Comparison of ENCODE assay signal across 19 mouse cellular contexts in the genomic region with DNA sequence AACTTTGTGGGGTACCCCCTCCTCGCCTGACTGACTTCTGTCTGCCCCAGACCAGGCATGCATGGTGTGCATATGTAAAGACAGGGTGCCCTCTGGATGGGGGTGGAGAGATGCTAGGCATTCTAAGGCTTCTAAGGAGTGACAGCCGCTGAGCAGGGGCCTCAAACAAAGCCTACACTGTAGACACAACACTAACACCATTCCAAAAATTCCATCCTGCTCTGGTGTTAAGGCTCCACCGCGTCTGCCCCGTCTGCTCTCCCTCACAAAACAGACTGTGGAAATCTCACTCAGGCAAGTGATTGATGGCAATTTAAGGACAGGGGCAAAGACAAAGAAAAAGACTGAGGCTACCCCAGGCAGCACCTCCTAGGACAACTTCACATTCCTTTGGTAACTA.
DNase-seq lines count a peak whose midpoint lies in the region; ATAC-seq lines count a peak whose summit lies in the region.
"Had no signal": no experiment of that assay in that cellular context is flagged by ENCODE, and none has a peak within 500 bp of the region (broad histone marks: within the 10 kb centered on the region; RNA-seq: fewer than 3 reads in every experiment).

No protein-coding gene starts in this region.

- no peak overlapping the region for H3K4me3 ChIP-seq in hindbrain, embryonic 12.5 days
- H3K4me3 ChIP-seq in hindbrain, embryonic 14.5 days (replicated peaks; ENCODE audit: low read length) = no peak overlapping the region
- no peak overlapping the region for H3K4me3 ChIP-seq in limb, embryonic 10.5 days
- H3K4me3 ChIP-seq: kidney, embryonic 15.5 days; layer of hippocampus, adult 2 months; left cerebral cortex, adult 2 months; neural tube, embryonic 12.5 days had no signal

- H3K27ac ChIP-seq in hindbrain, embryonic 12.5 days = no peak overlapping the region
- no peak overlapping the region for H3K27ac ChIP-seq in hindbrain, embryonic 14.5 days
- H3K27ac ChIP-seq in limb, embryonic 10.5 days = 0 out of 2 replicates have a peak overlapping the region, but pooled peaks have one; percentile 34
- H3K27ac ChIP-seq: kidney, embryonic 15.5 days; layer of hippocampus, adult 2 months; left cerebral cortex, adult 2 months; macrophage; neural tube, embryonic 12.5 days had no signal

- H3K27me3 ChIP-seq in hindbrain, embryonic 12.5 days = no peaks in the 10 kb centered on the region
- H3K27me3 ChIP-seq in hindbrain, embryonic 14.5 days (ENCODE audit: control insufficient read depth, insufficient read depth, low read length) = no peaks in the 10 kb centered on the region
- H3K27me3 ChIP-seq in limb, embryonic 10.5 days (ENCODE audit: low read depth, poor library complexity, severe bottlenecking) = no peaks in the 10 kb centered on the region
- H3K27me3 ChIP-seq: kidney, embryonic 15.5 days; neural tube, embryonic 12.5 days had no signal

- DNase-seq in heart, adult 11 months = peak; percentile 69
- no peak for DNase-seq in heart, adult 8-10 months (ENCODE audit: low spot score)
- DNase-seq in hindbrain, embryonic 14.5 days (ENCODE audit: low spot score) = no peak
- peak; percentile 47 for DNase-seq in embryo, embryonic 9.5 days (ENCODE audit: extremely low spot score)
- DNase-seq in limb, embryonic 10.5 days (ENCODE audit: low spot score) = no peak
- DNase-seq in left cerebral cortex, postnatal 36 days (ENCODE audit: low spot score in 2 of 2) = no peak
- no peak for DNase-seq in urinary bladder, adult 18-20 months (ENCODE audit: low spot score in 2 of 2)
- DNase-seq: B cell, adult 2 months; cerebellum, postnatal 36 days; liver; lung, adult 18-20 months; right cerebral cortex, postnatal 4 days had no signal

- H3K9ac ChIP-seq in hindbrain, embryonic 12.5 days = no peak overlapping the region
- no peak overlapping the region for H3K9ac ChIP-seq in hindbrain, embryonic 14.5 days
- H3K9ac ChIP-seq: kidney, embryonic 15.5 days; neural tube, embryonic 12.5 days had no signal

- peaks cover 7% of the 10 kb centered on the region for H3K4me1 ChIP-seq in hindbrain, embryonic 12.5 days
- H3K4me1 ChIP-seq in hindbrain, embryonic 14.5 days (replicated peaks; ENCODE audit: control insufficient read depth, insufficient read depth, low read length) = no peaks in the 10 kb centered on the region
- peaks cover 8% of the 10 kb centered on the region for H3K4me1 ChIP-seq in limb, embryonic 10.5 days
- H3K4me1 ChIP-seq: neural tube, embryonic 12.5 days had no signal

- peak; percentile 48; the same call in 1 of the 2 replicates for ATAC-seq in hindbrain, embryonic 12.5 days (ENCODE audit: low FRiP score)
- ATAC-seq in hindbrain, embryonic 14.5 days (ENCODE audit: low FRiP score) = no peak
- ATAC-seq: midbrain, embryonic 16.5 days had no signal

- 4% methylated on average over 5 of the region's 5 CpGs for WGBS in hindbrain, embryonic 12.5 days
- 3% methylated on average over 5 of the region's 5 CpGs for WGBS in hindbrain, embryonic 14.5 days
- WGBS in limb, embryonic 10.5 days = 10% methylated on average over 5 of the region's 5 CpGs

- H3K36me3 ChIP-seq in hindbrain, embryonic 12.5 days = no peaks in the 10 kb centered on the region
- H3K36me3 ChIP-seq in hindbrain, embryonic 14.5 days (replicated peaks; ENCODE audit: control insufficient read depth, insufficient read depth) = no peaks in the 10 kb centered on the region
- no peaks in the 10 kb centered on the region for H3K36me3 ChIP-seq in limb, embryonic 10.5 days
- H3K36me3 ChIP-seq: kidney, embryonic 15.5 days; neural tube, embryonic 12.5 days had no signal

- H3K9me3 ChIP-seq in hindbrain, embryonic 12.5 days (replicated peaks) = no peaks in the 10 kb centered on the region
- no peaks in the 10 kb centered on the region for H3K9me3 ChIP-seq in hindbrain, embryonic 14.5 days (ENCODE audit: control insufficient read depth, low read length)
- H3K9me3 ChIP-seq in limb, embryonic 10.5 days (replicated peaks) = no peaks in the 10 kb centered on the region
- H3K9me3 ChIP-seq: kidney, embryonic 15.5 days; neural tube, embryonic 12.5 days had no signal

- H3K4me2 ChIP-seq in hindbrain, embryonic 12.5 days (replicated peaks) = no peak overlapping the region
- no peak overlapping the region for H3K4me2 ChIP-seq in hindbrain, embryonic 14.5 days (replicated peaks)
- H3K4me2 ChIP-seq: kidney, embryonic 15.5 days; neural tube, embryonic 12.5 days had no signal

- intact Hi-C loops in left cerebral cortex, postnatal 36 days (cut with DNase I) = no loop called here

Comparison
In these comparisons a context has a peak if more than half of its experiments do, and no peak if none do; other contexts are left out.
1. DNase-seq: peak in heart, adult 11 months (single experiment) and embryo, embryonic 9.5 days (single experiment); none in heart, adult 8-10 months (single experiment), hindbrain, embryonic 14.5 days (single experiment), limb, embryonic 10.5 days (single experiment), left cerebral cortex, postnatal 36 days (0 of 2) and urinary bladder, adult 18-20 months (0 of 2).